Mouse (Mus musculus) large intestine, adult 2 months (tissue): Measurements from ENCODE around the gene Fitm1. TPM values are rescaled to one million over a fixed set of nuclear protein-coding genes. Genes with fewer than 3 reads are reported as not detected.

Source experiments
- DNase-seq: peaks from one replicate; pipeline ENCODE4 v3.0.0-alpha.2; 2012; ENCODE audit warnings: low read depth, low spot score
- WGBS: fragments of 180-500 bp; shearing (Covaris S2); methylation state at CpG from one replicate; pipeline ENCODE4 v1.1.7; 2018; 5-methylcytosine and 5-hydroxymethylcytosine counted together
- polyA plus RNA-seq: library from polyadenylated mRNA; depleted of rRNA; stranded (reverse); fragments of >200 nt; gene quantifications from 2 replicates; pipeline ENCODE4 v1.2.3, GENCODE M21; 2012; rRNA removed

Gene Fitm1
- 0.11 and 0.12 TPM in 2 replicates for polyA plus RNA-seq

- WGBS: 77% methylated on average over 8 of the region's 8 CpGs
Observed at GRCm38 (mm10) chr14:55575302-55575701, at the start of gene Fitm1. Fitm1 (plus strand) TSS chr14:55575617.

DNA sequence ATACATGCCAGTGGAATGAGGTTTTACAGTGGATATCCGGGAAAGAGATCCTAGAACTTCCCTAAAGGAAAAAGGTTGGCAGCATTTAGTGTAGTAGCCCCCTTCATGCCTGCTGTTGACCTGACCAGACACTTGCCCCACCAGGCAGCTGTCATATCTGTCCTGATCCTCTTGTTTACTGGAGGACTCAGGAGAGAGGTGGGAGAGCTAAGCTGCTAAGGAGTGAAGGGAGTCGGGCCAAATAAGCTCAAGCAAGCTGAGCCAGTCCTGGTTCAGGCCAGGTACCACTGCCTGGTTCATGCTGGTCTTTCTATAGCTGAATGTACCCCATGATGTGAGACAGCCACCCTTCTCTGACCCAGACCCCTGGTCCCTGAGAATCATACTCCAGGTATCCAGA lies 48.7 kb upstream of the Fitm1 start:
- WGBS: 70% methylated on average over 2 of the region's 2 CpGs
- no peak for DNase-seq

More at GRCm38 (mm10) chr14:55575302-55575701, at the start of gene Fitm1:
- DNase-seq: no peak

DNA sequence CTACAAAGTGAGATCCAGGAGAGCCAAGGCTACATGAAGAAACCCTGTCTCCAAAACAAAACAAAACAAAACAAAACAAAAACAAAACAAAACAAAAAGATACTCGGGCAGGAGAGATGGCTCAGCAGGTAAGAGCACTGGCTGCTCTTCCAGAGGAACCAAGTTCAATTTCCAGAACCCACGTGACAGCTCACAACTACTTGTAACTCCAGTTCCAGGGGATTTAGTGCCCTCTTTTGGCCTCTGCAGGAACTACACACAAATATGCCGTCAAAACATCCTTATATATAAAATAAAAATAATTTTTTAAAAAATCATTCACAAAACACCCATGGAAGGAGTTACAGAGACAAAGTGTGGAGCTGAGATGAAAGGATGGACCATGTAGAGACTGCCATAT lies 47.5 kb upstream of the Fitm1 start:
- 13% methylated on average over 3 of the region's 3 CpGs for WGBS
- DNase-seq: no peak

- WGBS: 44% methylated on average over 6 of the region's 6 CpGs
- DNase-seq: no peak
Observed at GRCm38 (mm10) chr14:55536116-55536745, 39.2 kb upstream of the Fitm1 start.

- under 1% methylated on average over 32 of the region's 32 CpGs for WGBS
- peak; percentile 67 for DNase-seq
Observed at GRCm38 (mm10) chr14:55540067-55540786, 35.2 kb upstream of the Fitm1 start, which contains the start of gene Pck2. Pck2 (plus strand) TSS chr14:55540266.

- no peak for DNase-seq
- WGBS: 2% methylated on average over 10 of the region's 10 CpGs
Observed at GRCm38 (mm10) chr14:55540787-55541321, 34.6 kb upstream of the Fitm1 start.

- no peak for DNase-seq
Observed at GRCm38 (mm10) chr14:55542268-55542667, 33.1 kb upstream of the Fitm1 start.

GRCm38 (mm10) chr14:55544334-55544733 lies 31.1 kb upstream of the Fitm1 start:
- no peak for DNase-seq
- WGBS: 64% methylated on average over 9 of the region's 9 CpGs

More at GRCm38 (mm10) chr14:55542268-55542667, 33.1 kb upstream of the Fitm1 start:
- 97% methylated on average over 12 of the region's 12 CpGs for WGBS

DNA sequence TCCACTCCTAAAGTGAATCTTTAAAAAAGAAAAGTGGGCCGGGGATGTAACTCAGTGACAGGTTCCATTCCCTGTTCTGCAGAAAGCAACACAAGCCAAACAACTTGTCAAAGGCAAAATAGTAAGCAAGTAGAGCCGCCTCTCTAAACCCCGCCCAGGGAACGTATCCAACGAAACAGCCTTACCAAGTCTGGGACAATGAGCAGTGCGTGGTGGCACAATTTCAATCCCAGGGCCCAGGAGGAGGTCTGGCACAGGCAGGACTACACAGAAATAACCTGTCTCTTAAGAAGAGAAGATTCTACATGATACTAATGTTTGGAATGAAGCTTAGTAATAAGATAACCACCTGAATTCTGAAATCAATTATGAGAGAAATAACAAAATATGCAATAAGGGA lies 25.2 kb upstream of the Fitm1 start:
- WGBS: 78% methylated on average over 6 of the region's 6 CpGs
- DNase-seq: no peak

DNA sequence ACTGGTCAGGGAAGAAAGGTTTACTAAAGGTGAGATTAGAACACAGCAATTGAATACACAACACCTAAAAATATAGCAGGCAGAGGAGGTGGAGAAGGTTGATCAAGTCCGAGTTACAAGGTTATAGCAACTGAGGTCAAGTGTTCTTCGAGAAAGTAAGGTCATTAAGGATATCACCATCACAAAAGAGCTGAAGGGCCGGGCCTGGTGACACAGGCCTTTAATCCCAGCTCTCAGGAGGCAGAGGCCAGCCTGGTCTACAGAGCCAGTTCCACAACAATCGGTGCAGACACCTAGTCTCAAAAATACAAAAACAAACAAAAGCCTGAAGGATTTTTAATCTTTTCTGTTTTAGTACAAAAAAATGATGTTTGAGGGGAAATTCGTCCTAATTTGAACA lies 24.1 kb upstream of the Fitm1 start:
- 72% methylated on average over 5 of the region's 5 CpGs for WGBS
- no peak for DNase-seq

GRCm38 (mm10) chr14:55551794-55552193 lies 23.6 kb upstream of the Fitm1 start:
- DNase-seq: no peak
- 93% methylated on average over 8 of the region's 8 CpGs for WGBS

- DNase-seq: no peak
Observed at GRCm38 (mm10) chr14:55554635-55555034, 20.8 kb upstream of the Fitm1 start.

DNA sequence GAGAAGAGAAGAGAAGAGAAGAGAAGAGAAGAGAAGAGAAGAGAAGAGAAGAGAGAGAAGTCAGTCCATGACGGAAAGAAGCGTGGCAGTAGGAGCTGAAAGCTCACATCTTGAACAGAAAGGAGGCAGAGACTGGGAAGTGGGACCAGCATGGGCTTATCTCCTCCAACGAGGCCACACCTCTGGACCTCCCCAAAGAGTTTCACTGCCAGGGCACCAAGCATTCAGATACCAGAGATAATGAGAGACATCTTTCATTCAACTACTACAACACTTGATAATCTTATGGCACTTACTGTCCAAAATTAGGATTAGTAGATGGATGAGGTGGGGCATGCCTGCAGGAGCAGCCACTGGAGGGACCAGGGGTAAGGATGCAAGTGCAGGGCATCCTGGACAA lies 19.6 kb upstream of the Fitm1 start:
- WGBS: 80% methylated on average over 3 of the region's 3 CpGs

DNA sequence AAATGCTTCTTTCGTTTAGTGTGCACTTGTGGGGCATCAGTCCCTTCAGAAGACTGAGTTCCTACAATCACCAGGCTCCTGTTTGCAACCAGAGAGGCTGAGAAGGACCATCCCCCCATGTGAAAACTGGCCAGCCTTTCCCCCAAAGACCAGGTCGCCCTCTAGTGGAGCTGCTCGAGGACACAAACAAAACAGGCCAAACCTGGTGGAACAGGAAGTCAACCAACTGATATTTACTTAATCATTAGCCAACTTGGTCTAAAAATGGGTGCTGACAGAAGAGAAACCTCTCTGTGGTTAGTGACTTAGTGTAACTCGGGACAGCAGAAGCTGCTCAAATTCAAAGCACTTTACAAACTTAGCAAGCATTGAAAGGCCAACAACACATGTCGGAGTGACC lies 18.4 kb upstream of the Fitm1 start:
- DNase-seq: peak; percentile 64
- WGBS: 15% methylated on average over 5 of the region's 5 CpGs

More for the DNA sequence above, 19.6 kb upstream of the Fitm1 start:
- DNase-seq: no peak

- WGBS: 75% methylated on average over 3 of the region's 3 CpGs
- no peak for DNase-seq
Observed at GRCm38 (mm10) chr14:55557587-55557986, 17.8 kb upstream of the Fitm1 start.

DNA sequence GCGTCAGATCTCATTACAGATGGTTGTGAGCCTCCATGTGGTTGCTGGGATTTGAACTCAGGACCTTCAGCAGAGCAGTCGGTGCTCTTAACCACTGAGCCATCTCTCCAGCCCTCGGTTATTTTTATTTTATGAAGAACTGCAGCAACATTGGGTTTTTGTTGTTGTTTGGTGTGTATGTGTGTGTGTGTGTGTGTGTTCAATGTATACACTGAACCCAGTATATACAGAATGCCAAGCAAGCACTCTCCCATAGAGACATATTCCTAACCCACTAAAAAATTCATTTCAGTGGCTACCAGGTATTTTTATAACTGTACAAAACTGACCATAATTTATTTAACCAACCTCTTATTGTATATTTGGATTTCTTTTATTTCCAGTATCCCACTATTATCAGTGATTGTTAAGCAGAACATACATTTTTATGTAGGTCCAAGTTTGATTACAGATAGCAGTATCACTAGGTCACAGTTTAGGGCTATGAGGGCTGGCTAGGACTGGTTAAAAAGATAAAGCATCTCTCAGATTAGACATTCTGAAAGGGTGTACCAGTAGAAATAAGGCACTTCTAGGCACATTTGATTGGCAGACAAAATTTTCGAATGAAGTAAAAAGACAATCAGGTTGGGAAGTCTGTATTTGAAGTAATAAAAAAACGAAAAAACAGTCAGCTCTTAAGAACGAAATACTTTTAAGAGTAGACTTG lies 16.5 kb upstream of the Fitm1 start:
- 47% methylated on average over 6 of the region's 6 CpGs for whole genome bisulfite sequencing
- no peak for DNase-seq

- peak; percentile 92 for DNase-seq
- WGBS: under 1% methylated on average over 27 of the region's 27 CpGs
Observed at GRCm38 (mm10) chr14:55559799-55560201, 15.6 kb upstream of the Fitm1 start, which contains the start of gene Dcaf11. Dcaf11 (plus strand) TSS chr14:55560006.

- peak; percentile 98 for DNase-seq
- under 1% methylated on average over 51 of the region's 51 CpGs for WGBS
Observed at GRCm38 (mm10) chr14:55560202-55561073, 15.0 kb upstream of the Fitm1 start, which contains the start of gene A730061H03Rik. A730061H03Rik (minus strand) TSS chr14:55560406.

DNA sequence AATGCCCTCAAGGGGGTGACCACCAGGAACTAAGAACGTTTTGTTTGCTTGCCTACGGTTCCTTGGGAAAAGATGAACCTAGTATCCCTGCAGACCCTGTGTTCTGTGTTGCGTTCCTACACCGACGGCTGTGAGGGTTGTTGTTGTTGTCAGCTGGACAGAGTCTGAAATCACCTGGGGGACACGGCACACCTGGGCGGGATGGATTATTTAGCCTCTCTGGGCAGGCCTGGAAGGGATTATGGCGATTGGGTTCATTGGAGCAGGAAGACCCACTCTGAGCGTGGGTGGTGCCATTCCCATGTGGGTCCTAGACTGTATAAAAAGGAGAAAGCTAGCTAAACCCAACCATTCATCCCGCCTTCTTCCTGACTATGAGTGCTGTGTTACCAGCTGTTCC lies 13.6 kb upstream of the Fitm1 start:
- WGBS: 83% methylated on average over 10 of the region's 10 CpGs
- DNase-seq: no peak
